Mouse (Mus musculus) heart, embryonic 12.5 days (tissue): Measurements from ENCODE around the gene Aida. TPM values are rescaled to one million over a fixed set of nuclear protein-coding genes. Genes with fewer than 3 reads are reported as not detected.
A peak's percentile ranks its signal among the peaks of the same experiment; 100 is the strongest.
"Not testable (repeated sequence)": the region's sequence is repeated elsewhere in the genome, so short reads cannot be mapped to it uniquely, and the experiment has no call there.

Experiments
- ATAC-seq: fragments of 200-750 bp; cut with Nextera tagmentation; 2 replicates; pipeline ENCODE4 v1.8.0; 2017; ENCODE audit warnings: moderate TSS enrichment, moderate library complexity; ENCODE audit not compliant: insufficient number of reproducible peaks, low FRiP score
- H3K27ac ChIP-seq: fragments of 300-500 bp; sonication (generic); 2 replicates; pipeline ENCODE4 v1.5.1; 2016; ENCODE audit warnings: mild to moderate bottlenecking, moderate library complexity; ENCODE audit not compliant: poor library complexity, severe bottlenecking
- H3K27me3 ChIP-seq: fragments of 300-500 bp; sonication (generic); replicated peaks from 2 replicates; pipeline ENCODE4 v1.6.1; 2016; ENCODE audit warnings: mild to moderate bottlenecking, moderate library complexity
- H3K36me3 ChIP-seq: fragments of 300-500 bp; sonication (generic); 2 replicates; pipeline ENCODE4 v1.6.1; 2016; ENCODE audit warnings: mild to moderate bottlenecking, moderate library complexity
- H3K4me1 ChIP-seq: fragments of 300-500 bp; sonication (generic); replicated peaks from 2 replicates; pipeline ENCODE4 v1.6.1; 2016; ENCODE audit warnings: mild to moderate bottlenecking
- H3K4me2 ChIP-seq: fragments of 300-500 bp; sonication (generic); 2 replicates; pipeline ENCODE4 v1.6.1; 2016; ENCODE audit warnings: mild to moderate bottlenecking, moderate library complexity
- H3K4me3 ChIP-seq: fragments of 300-500 bp; sonication (generic); 2 replicates; pipeline ENCODE4 v1.5.1; 2016; ENCODE audit warnings: mild to moderate bottlenecking
- H3K9ac ChIP-seq: fragments of 300-500 bp; sonication (generic); 2 replicates; pipeline ENCODE4 v1.6.1; 2016; ENCODE audit warnings: mild to moderate bottlenecking, moderate library complexity
- H3K9me3 ChIP-seq: fragments of 300-500 bp; sonication (generic); replicated peaks from 2 replicates; pipeline ENCODE4 v1.6.1; 2016; ENCODE audit warnings: mild to moderate bottlenecking, moderate library complexity
- WGBS: fragments of 180-500 bp; shearing (Covaris S2); methylation state at CpG from one replicate; pipeline ENCODE4 v1.1.7; 2016; 5-methylcytosine and 5-hydroxymethylcytosine counted together
- polyA plus RNA-seq: library from polyadenylated mRNA; unstranded; fragments of >200 nt; fragmentation: Nextera tagmentation; extraction: Ambion mirVana; gene quantifications from 2 replicates; pipeline ENCODE4 v1.2.1, GENCODE M21; 2016

The Aida gene
- polyA plus RNA-seq, 1 experiment from 2014 or later = 31.4 TPM

DNA sequence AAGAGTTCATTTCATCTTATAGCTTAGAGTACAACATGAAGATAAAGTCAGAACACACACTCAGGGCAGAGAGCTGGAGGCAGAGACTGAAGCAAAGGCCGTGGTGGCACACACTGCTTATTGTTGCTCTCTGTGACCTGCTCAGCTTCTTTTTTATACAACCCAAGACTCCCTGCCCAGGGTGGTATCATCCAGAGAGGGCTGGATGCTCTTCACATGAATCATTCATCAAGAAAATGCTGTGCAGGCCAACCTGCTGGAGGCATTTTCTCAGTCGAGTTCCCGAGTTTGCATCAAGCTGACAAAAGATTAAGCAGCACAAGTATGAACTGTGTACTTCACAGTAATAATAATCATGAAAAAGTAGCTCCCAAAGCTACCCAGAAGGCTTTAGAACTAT, 8.0 kb upstream of the Aida start:
- Histone ChIP-seq H3K4me2 (no peak overlapping the region), H3K36me3 (peaks cover 85% of the 10 kb centered on the region), H3K9ac (no peak overlapping the region), H3K27me3 (no peaks in the 10 kb centered on the region), H3K9me3 (no peaks in the 10 kb centered on the region), H3K4me1 (no peaks in the 10 kb centered on the region), H3K27ac (no peak overlapping the region), H3K4me3 (no peak overlapping the region)
- ATAC-seq = no peak
- 94% methylated on average over 3 of the region's 3 CpGs for WGBS

DNA sequence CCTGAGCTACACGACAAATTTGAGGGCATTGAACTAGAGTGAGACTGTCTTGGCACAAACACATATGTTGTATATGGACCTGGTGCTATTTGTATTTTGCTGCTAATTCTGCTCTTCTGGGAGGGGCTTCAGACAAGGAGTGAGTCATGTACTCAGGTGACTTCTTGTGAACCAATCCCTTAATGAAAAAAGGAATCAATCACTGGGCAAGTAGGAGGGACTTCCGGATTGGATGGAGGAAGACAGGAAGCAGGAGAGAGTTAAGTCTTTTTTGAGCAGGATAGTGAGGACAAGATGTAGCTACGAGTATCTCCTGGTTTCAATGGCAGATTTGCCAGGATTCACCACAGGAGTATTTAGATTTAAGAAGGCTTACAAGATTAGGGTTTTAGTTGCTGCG, 6.8 kb upstream of the Aida start:
- no peak overlapping the region for H3K4me3 ChIP-seq
- no peak overlapping the region for H3K4me2 ChIP-seq
- peaks cover 82% of the 10 kb centered on the region for H3K36me3 ChIP-seq
- no peaks in the 10 kb centered on the region for H3K9me3 ChIP-seq
- no peak for ATAC-seq
- H3K4me1 ChIP-seq = no peaks in the 10 kb centered on the region
- H3K9ac ChIP-seq = no peak overlapping the region
- no peaks in the 10 kb centered on the region for H3K27me3 ChIP-seq
- H3K27ac ChIP-seq = no peak overlapping the region
- 89% methylated on average over 4 of the region's 4 CpGs for WGBS

DNA sequence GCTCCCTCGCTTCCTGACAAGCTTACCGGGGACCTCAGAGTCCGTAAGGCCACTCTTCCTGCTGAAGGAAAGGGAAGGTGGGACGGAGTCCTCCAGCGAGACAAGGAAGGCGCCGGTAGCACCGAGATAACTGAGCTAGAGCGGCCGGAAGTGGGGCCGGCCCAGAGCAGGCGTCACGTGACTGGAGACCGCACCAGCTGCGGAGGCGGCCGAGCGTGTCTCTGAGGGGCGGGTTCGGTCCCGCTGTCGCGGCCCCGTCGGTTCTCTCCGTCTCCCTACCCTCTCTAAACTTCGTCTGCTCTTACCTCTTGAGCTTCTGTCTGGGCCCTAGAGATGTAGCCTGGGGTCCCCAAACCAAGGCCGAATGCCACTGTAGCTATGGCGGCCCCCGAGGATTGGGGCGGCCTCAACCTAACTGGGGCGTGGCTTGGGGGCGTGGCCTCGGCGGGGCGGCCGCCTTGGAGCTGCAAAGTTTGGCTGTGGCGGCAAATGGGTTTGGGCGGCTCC, 540 bp downstream of the Aida start, which contains the start of gene Brox:
Gene Brox, minus strand, starts transcription at position 393 of the 507 bp plus-strand sequence.
- Histone ChIP-seq H3K4me3 (peak within 1 kb of the TSS; percentile 59), H3K36me3 (peaks cover 20% of the 10 kb centered on the region), H3K9me3 (no peaks in the 10 kb centered on the region), H3K4me1 (0 out of 2 replicates have a peak, but pooled peaks cover 4% of the 10 kb centered on the region), H3K9ac (peak within 1 kb of the TSS; percentile 75), H3K27me3 (no peaks in the 10 kb centered on the region), H3K4me2 (peak within 1 kb of the TSS; percentile 71), H3K27ac (peak within 1 kb of the TSS; percentile 65)
- 0% methylated on average over 39 of the region's 39 CpGs for WGBS
- ATAC-seq = peak; percentile 92

DNA sequence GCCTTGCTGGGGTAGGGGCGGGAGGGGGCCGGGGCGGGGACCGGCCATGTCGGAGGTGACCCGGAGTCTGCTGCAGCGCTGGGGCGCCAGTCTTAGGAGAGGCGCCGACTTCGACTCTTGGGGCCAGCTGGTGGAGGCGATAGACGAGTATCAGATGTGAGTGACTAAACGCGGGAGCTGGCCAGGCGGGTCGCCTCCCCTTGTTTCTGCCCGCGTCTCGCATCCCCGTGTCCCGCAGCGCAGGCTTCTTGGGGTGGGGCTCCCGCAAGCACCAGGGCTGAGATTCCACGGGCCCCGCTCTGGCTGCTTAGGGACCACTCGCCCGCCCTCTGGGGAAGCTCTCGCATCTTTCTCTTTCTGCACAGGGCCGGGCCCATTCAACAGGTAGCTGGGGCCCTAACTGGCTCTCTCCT, 1.1 kb downstream of the Aida start:
- Histone ChIP-seq H3K4me3 (peak overlapping the region; percentile 59), H3K9me3 (no peaks in the 10 kb centered on the region), H3K4me1 (0 out of 2 replicates have a peak, but pooled peaks cover 4% of the 10 kb centered on the region), H3K4me2 (peak overlapping the region; percentile 71), H3K27me3 (no peaks in the 10 kb centered on the region), H3K36me3 (peaks cover 14% of the 10 kb centered on the region), H3K9ac (peak overlapping the region; percentile 75), H3K27ac (peak overlapping the region; percentile 65)
- no peak for ATAC-seq
- WGBS = under 1% methylated on average over 30 of the region's 30 CpGs

DNA sequence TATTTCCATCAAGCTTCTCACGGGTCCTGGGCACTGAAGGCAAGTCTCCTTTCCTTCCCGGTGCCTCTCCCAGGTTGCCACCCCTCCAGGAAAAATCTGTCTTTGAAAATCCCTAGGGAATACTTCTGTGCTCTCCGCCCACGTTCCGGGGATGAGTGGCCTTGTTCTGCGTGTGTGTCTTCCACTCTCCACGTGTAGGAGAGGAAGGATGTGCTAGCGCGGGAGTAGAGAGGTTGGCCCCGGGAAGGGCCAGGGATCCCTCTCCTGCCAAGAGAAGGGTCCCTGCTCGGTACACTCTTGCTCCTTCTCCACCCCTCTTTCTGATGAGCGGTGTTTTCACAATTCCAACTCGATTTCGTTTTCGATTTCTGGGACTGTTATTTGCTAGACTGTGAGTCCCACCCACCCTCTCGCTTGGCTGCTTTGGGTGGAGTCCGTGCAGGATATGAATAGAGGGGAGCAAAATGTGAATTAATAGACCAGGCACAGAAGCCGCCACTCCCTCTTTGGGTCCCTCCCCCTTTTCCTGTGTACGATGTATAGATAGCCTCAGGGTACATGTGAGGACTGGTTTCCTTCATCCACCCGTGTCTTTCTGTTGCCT, 1.6 kb downstream of the Aida start:
- Histone ChIP-seq H3K27ac (peak overlapping the region; percentile 65), H3K9ac (peak overlapping the region; percentile 75), H3K4me1 (0 out of 2 replicates have a peak, but pooled peaks cover 4% of the 10 kb centered on the region), H3K4me2 (peak overlapping the region; percentile 71), H3K36me3 (peaks cover 11% of the 10 kb centered on the region), H3K4me3 (peak overlapping the region; percentile 59), H3K27me3 (no peaks in the 10 kb centered on the region), H3K9me3 (no peaks in the 10 kb centered on the region)
- no peak for ATAC-seq
- WGBS = 0% methylated on average over 20 of the region's 20 CpGs

DNA sequence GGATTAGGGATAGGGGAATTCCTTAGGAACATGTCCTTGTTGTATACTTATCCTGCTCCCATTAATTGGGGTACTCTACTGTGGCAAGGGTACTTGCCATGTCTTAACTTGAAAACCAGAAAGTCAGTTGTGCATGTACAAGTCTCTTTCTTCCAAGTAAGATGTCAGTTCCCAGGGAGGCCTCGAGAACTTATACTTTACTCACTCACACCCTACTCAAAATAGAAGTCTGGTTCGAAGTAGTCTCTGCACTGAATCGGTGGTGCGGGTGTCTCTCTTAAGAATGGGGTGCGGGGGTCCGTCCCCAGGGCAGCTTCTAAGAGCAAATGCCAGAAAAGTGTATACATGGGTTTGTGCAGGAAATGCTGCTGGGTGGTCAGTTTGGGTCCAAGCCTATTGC, 2.8 kb downstream of the Aida start:
- H3K4me3 ChIP-seq = no peak overlapping the region
- WGBS = 83% methylated on average over 6 of the region's 6 CpGs
- no peak overlapping the region for H3K4me2 ChIP-seq

DNA sequence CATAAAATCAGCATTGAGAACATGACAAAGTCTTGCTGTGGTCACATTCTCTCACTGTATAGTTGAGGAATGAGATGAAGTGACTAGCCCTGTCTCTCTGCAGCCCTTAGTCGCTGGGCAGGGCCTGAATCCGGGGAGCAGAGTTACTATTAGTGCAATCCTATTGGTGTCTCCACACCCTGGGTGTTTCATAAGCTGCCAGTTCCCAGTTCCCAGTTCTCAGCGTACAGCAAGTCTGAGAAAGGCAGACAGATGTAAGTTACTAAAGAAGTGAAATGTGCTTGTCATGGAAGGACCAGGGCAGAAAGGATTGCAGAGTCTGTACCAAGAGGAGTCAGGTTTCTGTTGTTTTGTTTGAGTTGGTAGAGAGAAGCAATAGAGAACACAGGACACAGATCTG, 11.2 kb downstream of the Aida start:
- no peak overlapping the region for H3K9ac ChIP-seq
- no peak for ATAC-seq
- WGBS = 76% methylated on average over 3 of the region's 3 CpGs
- no peak overlapping the region for H3K4me3 ChIP-seq
- H3K36me3 ChIP-seq = peaks cover 28% of the 10 kb centered on the region
- no peak overlapping the region for H3K27ac ChIP-seq
- H3K4me1 ChIP-seq = no peaks in the 10 kb centered on the region
- no peaks in the 10 kb centered on the region for H3K27me3 ChIP-seq
- H3K9me3 ChIP-seq = no peaks in the 10 kb centered on the region
- no peak overlapping the region for H3K4me2 ChIP-seq

More for the DNA sequence above, 2.8 kb downstream of the Aida start:
- Histone ChIP-seq H3K9ac (no peak overlapping the region), H3K4me1 (0 out of 2 replicates have a peak, but pooled peaks cover 4% of the 10 kb centered on the region), H3K36me3 (no peaks in the 10 kb centered on the region), H3K27ac (no peak overlapping the region), H3K27me3 (no peaks in the 10 kb centered on the region), H3K9me3 (no peaks in the 10 kb centered on the region)
- no peak for ATAC-seq

DNA sequence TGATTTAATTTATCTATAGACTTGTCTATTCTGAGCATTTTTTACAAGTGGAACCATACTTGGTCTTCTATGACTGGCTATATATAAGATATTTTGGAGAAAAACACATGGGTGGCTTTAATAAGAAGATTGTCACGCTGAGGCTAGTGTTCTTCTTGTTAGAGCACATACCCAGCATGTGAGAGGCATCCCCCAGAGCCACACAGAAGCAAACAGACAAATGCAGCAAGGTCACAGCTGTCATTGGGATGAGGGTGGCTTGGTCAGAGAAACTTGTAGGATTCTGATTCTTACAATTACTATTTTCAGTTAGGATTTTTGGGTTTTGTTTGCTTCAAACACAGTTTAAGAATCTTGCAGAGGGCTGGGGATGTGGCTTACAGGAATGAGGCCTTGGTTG, 12.1 kb downstream of the Aida start:
- peaks cover 33% of the 10 kb centered on the region for H3K36me3 ChIP-seq

DNA sequence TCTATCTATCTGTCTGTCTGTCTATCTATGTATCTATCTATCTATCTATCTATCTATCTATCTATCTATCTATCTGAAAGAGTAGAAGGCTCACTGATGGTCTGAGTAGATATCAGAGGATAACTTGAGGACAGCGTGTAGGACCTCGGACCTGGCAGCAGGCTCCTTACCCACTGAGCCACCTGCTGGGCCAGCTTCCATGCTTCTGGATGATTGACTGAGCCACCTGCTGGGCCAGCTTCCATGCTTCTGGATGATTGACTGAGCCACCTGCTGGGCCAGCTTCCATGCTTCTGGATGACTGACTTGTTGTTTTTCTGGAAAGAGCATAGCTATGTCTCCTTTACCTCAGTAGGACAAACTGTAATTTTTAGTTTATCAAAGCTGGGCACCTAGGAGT, 13.2 kb downstream of the Aida start:
- not testable (repeated sequence) for H3K4me1 ChIP-seq, ATAC-seq, H3K27ac ChIP-seq, H3K4me3 ChIP-seq, H3K4me2 ChIP-seq, H3K27me3 ChIP-seq, H3K9ac ChIP-seq, H3K9me3 ChIP-seq
- WGBS = 81% methylated on average over 2 of the region's 2 CpGs
- peaks cover 39% of the 10 kb centered on the region for H3K36me3 ChIP-seq

More for the DNA sequence above, 12.1 kb downstream of the Aida start:
- no peaks in the 10 kb centered on the region for H3K4me1 ChIP-seq
- no peak for ATAC-seq
- no peak overlapping the region for H3K4me2 ChIP-seq
- H3K27ac ChIP-seq = no peak overlapping the region
- WGBS = 85% methylated on average over 1 of the region's 1 CpGs
- H3K4me3 ChIP-seq = no peak overlapping the region
- no peaks in the 10 kb centered on the region for H3K9me3 ChIP-seq
- H3K27me3 ChIP-seq = no peaks in the 10 kb centered on the region
- H3K9ac ChIP-seq = no peak overlapping the region

DNA sequence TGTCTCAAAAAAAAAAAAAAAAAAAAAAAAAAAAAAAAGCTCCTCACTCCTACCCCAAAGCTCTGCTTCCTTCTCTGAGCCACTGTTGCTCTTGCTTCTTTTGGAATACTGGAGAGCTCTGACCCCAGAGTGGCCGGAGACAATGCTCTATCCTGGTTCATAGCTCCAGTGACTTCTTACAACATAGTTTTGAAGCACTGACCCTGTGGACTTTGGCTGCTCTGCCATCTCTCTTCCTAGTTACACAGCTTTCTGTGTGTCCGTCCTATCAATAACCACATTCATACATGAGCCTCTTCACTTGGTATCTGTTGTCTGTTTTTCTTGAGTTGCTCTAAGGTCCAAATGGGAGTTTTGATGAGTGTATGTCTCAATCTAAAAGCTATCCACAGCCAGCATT, 15.7 kb downstream of the Aida start:
- Histone ChIP-seq H3K9me3 (no peaks in the 10 kb centered on the region), H3K4me2 (no peak overlapping the region), H3K36me3 (peaks cover 53% of the 10 kb centered on the region), H3K27ac (no peak overlapping the region), H3K27me3 (no peaks in the 10 kb centered on the region), H3K4me1 (no peaks in the 10 kb centered on the region), H3K4me3 (no peak overlapping the region), H3K9ac (no peak overlapping the region)
- 89% methylated on average over 2 of the region's 2 CpGs for WGBS
- no peak for ATAC-seq

DNA sequence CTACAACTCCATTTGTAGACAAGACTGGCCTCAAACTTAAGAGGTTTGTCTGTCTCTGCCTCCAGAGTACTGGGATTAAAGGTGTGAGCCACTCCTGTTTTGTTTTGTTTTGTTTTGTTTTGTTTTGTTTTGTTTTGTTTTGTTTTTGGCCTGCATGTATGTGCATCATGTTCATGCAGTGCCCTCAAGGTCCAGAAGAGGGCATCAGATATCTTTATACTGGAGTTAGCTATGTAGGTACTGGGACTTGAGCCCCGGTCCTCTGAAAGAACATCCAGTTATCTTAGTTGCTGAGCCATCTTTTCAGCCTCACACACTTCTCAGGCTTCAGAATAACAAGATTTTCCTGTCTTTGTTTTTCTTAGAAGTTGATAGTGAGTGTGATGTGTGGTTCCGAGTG, 19.4 kb downstream of the Aida start:
- Histone ChIP-seq H3K27ac (no peak overlapping the region), H3K4me2 (no peak overlapping the region), H3K4me3 (no peak overlapping the region), H3K9me3 (no peaks in the 10 kb centered on the region), H3K27me3 (no peaks in the 10 kb centered on the region), H3K4me1 (peaks cover 4% of the 10 kb centered on the region; the same call in 1 of the 2 replicates), H3K36me3 (peaks cover 60% of the 10 kb centered on the region), H3K9ac (no peak overlapping the region)
- 78% methylated on average over 2 of the region's 2 CpGs for WGBS
- no peak for ATAC-seq
